Mouse (Mus musculus) heart, postnatal 0 days (tissue): ENCODE data around the gene Scamp2. TPM values are rescaled to one million over a fixed set of nuclear protein-coding genes. Genes with fewer than 3 reads are reported as not detected.
A peak's percentile ranks its signal among the peaks of the same experiment; 100 is the strongest.

ENCODE experiments used
- ATAC-seq: fragments of 200-750 bp; cut with Nextera tagmentation; 2 replicates; pipeline ENCODE4 v1.8.0; 2017; ENCODE audit warnings: low read depth, moderate number of reproducible peaks, moderate library complexity; ENCODE audit not compliant: insufficient read depth
- DNase-seq: peaks from one replicate; pipeline ENCODE4 v3.0.0-alpha.2; 2016; ENCODE audit warnings: low spot score
- H3K27ac ChIP-seq: fragments of 300-500 bp; sonication (generic); 2 replicates; pipeline ENCODE4 v1.5.1; 2014; ENCODE audit warnings: low read depth, mild to moderate bottlenecking
- H3K27me3 ChIP-seq: fragments of 300-500 bp; sonication (generic); 2 replicates; pipeline ENCODE4 v1.6.1; 2014; ENCODE audit warnings: low read length, mixed read lengths; ENCODE audit not compliant: control insufficient read depth, insufficient read depth
- H3K36me3 ChIP-seq: fragments of 300-500 bp; sonication (generic); replicated peaks from 2 replicates; pipeline ENCODE4 v1.6.1; 2014; ENCODE audit warnings: low read length, mixed read lengths; ENCODE audit not compliant: control insufficient read depth, insufficient read depth
- H3K4me1 ChIP-seq: fragments of 300-500 bp; sonication (generic); 2 replicates; pipeline ENCODE4 v1.6.1; 2014; ENCODE audit warnings: antibody characterized with exemption; ENCODE audit not compliant: control insufficient read depth, insufficient read depth
- H3K4me2 ChIP-seq: fragments of 300-500 bp; sonication (generic); 2 replicates; pipeline ENCODE4 v1.6.1; 2014; ENCODE audit warnings: low read depth, mild to moderate bottlenecking, low read length, moderate library complexity
- H3K4me3 ChIP-seq: fragments of 300-500 bp; sonication (generic); 2 replicates; pipeline ENCODE4 v1.5.1; 2014; ENCODE audit warnings: low read depth, low read length
- H3K9ac ChIP-seq: fragments of 300-500 bp; sonication (generic); replicated peaks from 2 replicates; pipeline ENCODE4 v1.6.1; 2014; ENCODE audit warnings: low read depth, low read length, mixed read lengths
- H3K9me3 ChIP-seq: fragments of 300-500 bp; sonication (generic); replicated peaks from 2 replicates; pipeline ENCODE4 v1.6.1; 2016; ENCODE audit warnings: low read length; ENCODE audit not compliant: control insufficient read depth
- CTCF ChIP-seq: IDR thresholded peaks from 2 replicates; pipeline ENCODE4 v1.5.1; 2016; ENCODE audit warnings: antibody characterized with exemption, control low read depth, low read depth
- EP300 ChIP-seq: IDR thresholded peaks from 2 replicates; pipeline ENCODE4 v1.6.1; 2016; ENCODE audit warnings: antibody characterized with exemption, low read depth
- WGBS: fragments of 180-500 bp; shearing (Covaris S2); extraction: QIAGEN DNeasy Blood & Tissue Kit; methylation state at CpG from one replicate; pipeline ENCODE4 v1.1.7; 2014; 5-methylcytosine and 5-hydroxymethylcytosine counted together
- polyA plus RNA-seq: library from polyadenylated mRNA; unstranded; fragments of >200 nt; fragmentation: Nextera tagmentation; extraction: Ambion mirVana; gene quantifications from 2 replicates; pipeline ENCODE4 v1.2.1, GENCODE M21; 2015
- total RNA-seq: library from RNA; depleted of rRNA; stranded (reverse); fragments of >200 nt; gene quantifications from 2 replicates; pipeline ENCODE4 v1.2.3, GENCODE M21; 2014; ENCODE audit warnings: low replicate concordance

Scamp2 gene
- total and polyA plus RNA-seq, 2 experiments from 2014 or later = 45.9 to 91.7 TPM

DNA sequence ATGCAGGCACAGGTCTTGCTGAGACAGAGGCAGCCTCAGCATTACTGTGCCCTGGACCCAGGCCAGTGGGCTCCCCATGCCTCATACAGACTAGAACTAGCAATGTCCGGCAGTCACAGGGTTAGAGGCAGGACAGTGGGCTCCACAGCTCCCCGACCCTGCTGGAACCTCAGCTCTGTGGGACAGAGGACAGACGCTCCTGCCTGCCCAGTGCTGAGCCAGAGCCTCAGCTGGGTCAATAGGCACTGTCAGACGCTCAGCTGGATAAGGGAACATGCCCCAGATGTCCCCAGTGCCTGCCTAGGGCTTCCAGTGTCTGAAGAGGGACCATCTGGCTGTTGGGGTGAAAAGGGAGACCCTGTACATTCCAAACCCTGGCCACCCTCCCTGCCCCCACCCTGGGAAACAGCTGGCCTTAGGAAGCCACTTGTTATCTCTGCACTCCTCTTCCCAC is 37.2 kb downstream of the Scamp2 start:
- ATAC-seq (no peak), DNase-seq (no peak)

DNA sequence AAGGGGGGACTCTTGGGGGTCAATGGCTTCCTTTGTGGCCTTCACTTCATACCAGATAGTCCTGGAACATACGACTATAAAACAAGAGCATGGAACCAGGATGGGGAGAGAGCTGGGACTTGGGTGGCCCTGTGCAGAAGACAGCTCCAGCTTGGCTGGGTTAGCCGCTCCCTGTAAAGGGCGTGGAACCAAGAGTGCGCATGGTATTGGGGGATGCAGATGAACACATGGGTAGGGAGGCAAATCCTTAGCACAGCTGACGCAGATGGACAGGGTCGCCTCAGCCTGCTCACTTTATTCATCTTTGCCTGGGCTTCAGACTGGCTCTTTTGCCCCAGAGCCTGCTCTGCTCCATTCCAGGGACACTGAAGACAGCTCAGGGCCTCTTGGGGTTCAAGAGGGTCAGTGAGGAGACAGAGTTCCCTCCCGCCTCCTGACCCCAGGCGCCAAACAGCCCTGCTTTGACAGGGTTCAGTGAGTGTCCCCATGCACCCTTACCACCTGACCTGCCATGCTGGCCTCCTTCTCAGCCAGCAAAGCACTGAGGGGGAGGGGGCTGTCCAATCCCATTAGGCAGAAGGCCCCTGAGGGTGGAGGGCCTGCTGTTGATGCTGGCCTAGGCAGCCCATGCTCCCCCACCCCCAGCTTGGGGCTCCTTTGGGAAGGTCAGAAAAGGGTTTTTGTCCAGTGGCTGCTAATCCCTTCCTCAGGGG is 38.3 kb downstream of the Scamp2 start:
- no peak for DNase-seq
- no peak for ATAC-seq
- WGBS = 64% methylated on average over 8 of the region's 8 CpGs
- H3K4me1 ChIP-seq = peaks cover 20% of the 10 kb centered on the region
- TF ChIP-seq EP300 = no peak
- no peak overlapping the region for H3K4me2 ChIP-seq
- no peak overlapping the region for H3K27ac ChIP-seq
- H3K27me3 ChIP-seq = no peaks in the 10 kb centered on the region
- H3K9me3 ChIP-seq = no peaks in the 10 kb centered on the region
- H3K9ac ChIP-seq = no peak overlapping the region
- peaks cover 20% of the 10 kb centered on the region for H3K36me3 ChIP-seq
- no peak overlapping the region for H3K4me3 ChIP-seq

More for the DNA sequence above, 37.2 kb downstream of the Scamp2 start:
- Histone ChIP-seq H3K9me3 (no peaks in the 10 kb centered on the region), H3K36me3 (peaks cover 29% of the 10 kb centered on the region), H3K4me1 (peaks cover 20% of the 10 kb centered on the region), H3K9ac (no peak overlapping the region), H3K4me2 (no peak overlapping the region), H3K4me3 (no peak overlapping the region), H3K27ac (no peak overlapping the region; the same call in 1 of the 2 replicates), H3K27me3 (no peaks in the 10 kb centered on the region)
- no peak for TF ChIP-seq EP300
- no peak for TF ChIP-seq CTCF
- WGBS = 8% methylated on average over 4 of the region's 4 CpGs

DNA sequence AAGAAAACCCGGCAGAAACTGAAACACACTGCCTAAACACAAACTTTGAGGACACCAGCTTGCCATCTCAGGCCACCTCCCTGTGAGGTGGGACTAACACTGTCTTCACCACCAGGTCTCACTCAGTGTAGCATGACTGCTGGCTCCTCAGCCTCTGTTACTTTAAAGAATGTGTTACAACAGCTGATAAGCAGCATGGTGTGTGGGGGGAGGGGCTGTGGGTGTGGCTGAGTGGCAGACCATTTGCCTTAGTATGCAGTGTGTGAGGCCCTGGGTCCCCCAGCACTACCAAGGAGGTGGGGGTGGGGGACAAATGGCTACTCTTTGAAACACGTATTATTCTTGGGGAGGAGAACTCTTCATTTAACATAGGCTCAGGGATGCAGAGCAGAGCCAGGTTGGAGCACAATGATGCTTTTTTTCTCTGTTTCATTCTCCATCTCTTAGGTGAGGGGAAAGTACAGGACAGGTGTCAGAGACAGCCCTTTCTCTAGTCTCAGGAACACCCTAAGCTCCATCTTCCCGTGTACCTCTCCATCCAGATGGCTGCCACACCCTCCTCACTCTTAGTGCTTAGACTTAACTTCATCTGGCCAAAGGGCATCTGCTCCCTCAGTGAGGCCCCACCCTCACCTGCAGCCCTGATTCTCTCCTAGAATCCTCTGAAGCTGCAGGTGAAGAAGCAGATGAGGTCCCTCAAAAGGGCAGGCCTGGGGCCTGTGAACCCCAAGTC is 40.0 kb downstream of the Scamp2 start:
- DNase-seq (peak; percentile 51), ATAC-seq (peak; percentile 60)
- Histone ChIP-seq H3K36me3 (peaks cover 4% of the 10 kb centered on the region; the same call in 1 of the 2 replicates), H3K4me1 (peaks cover 20% of the 10 kb centered on the region), H3K4me3 (no peak overlapping the region), H3K9me3 (no peaks in the 10 kb centered on the region), H3K9ac (no peak overlapping the region), H3K27me3 (peaks cover 13% of the 10 kb centered on the region), H3K27ac (no peak overlapping the region), H3K4me2 (no peak overlapping the region)
- TF ChIP-seq EP300 = no peak
- no peak for TF ChIP-seq CTCF
- WGBS = 4% methylated on average over 3 of the region's 3 CpGs

DNA sequence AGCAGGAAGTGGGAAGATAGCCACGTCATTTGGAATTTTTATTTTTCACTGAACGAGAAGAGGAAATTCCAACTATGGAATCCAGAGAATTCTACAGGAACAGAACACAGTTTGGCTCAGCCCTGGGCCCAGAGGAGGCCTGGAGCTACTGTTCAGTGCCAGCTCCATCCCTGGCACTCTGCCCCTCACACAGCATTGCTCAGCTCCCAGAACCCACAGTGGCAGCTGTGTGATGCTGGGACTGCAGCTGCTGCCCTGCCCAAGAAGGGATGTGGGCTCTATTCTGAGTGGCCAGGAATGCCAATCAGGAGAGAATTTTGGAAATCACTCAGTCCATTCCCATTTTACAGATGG is 40.6 kb downstream of the Scamp2 start:
- peaks cover 17% of the 10 kb centered on the region for H3K27me3 ChIP-seq
- ATAC-seq (no peak), DNase-seq (no peak)
- WGBS = 24% methylated on average over 2 of the region's 2 CpGs
- no peak overlapping the region for H3K9ac ChIP-seq
- H3K36me3 ChIP-seq = peaks cover under 1% of the 10 kb centered on the region; the same call in 1 of the 2 replicates
- H3K4me2 ChIP-seq = no peak overlapping the region
- no peaks in the 10 kb centered on the region for H3K9me3 ChIP-seq
- TF ChIP-seq EP300 = no peak
- no peak for TF ChIP-seq CTCF
- H3K27ac ChIP-seq = no peak overlapping the region
- H3K4me3 ChIP-seq = no peak overlapping the region
- H3K4me1 ChIP-seq = peaks cover 20% of the 10 kb centered on the region

DNA sequence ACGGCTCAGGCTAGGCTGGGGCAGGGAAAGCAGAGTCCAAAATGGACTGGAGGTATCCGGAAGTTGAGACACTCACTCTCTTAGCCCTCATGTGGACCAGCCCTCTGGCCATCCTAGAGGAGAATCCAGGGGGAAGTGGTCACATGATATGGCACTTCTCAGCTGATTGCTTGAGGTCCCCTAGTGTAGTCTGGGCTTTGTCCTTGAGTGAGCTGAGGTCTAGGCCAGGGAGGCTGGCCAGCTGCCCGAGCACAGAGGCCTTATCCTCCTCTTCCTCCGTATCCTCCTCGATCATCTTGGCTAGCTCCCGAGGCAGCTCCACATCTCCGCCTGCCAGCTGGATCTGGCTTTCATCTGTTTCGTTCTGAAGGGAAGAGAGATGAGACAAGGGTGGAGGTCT is 41.4 kb downstream of the Scamp2 start:
- no peak for ATAC-seq
- H3K4me3 ChIP-seq = no peak overlapping the region
- peaks cover 20% of the 10 kb centered on the region for H3K4me1 ChIP-seq
- H3K9ac ChIP-seq = no peak overlapping the region
- H3K27ac ChIP-seq = no peak overlapping the region
- H3K4me2 ChIP-seq = no peak overlapping the region
- TF ChIP-seq EP300 (no peak), CTCF (no peak)
- WGBS = 23% methylated on average over 8 of the region's 8 CpGs
- H3K36me3 ChIP-seq = no peaks in the 10 kb centered on the region
- H3K27me3 ChIP-seq = peaks cover 24% of the 10 kb centered on the region
- no peak for DNase-seq
- H3K9me3 ChIP-seq = no peaks in the 10 kb centered on the region
